Mouse (Mus musculus) natural killer cell, adult 2 months (primary cell): ENCODE measurements around the gene Slc6a5.

ENCODE experiments used
- DNase-seq, 2 experiments: peaks; one replicate each; pipeline ENCODE4 v3.0.0; 2022; ENCODE audit warnings: low spot score in 2 of 2

Slc6a5 gene

GRCm38 (mm10) chr7:49909850-49910249, at the start of gene Slc6a5:
TSS of gene Slc6a5 (plus strand) at chr7:49910146.
- no peak for DNase-seq

- DNase-seq = no peak
Observed at GRCm38 (mm10) chr7:49861196-49861595, 48.8 kb upstream of the Slc6a5 start.

- DNase-seq = no peak
Observed at GRCm38 (mm10) chr7:49863753-49864152, 46.2 kb upstream of the Slc6a5 start.

GRCm38 (mm10) chr7:49869656-49870055, 40.3 kb upstream of the Slc6a5 start:
- no peak for DNase-seq

- no peak for DNase-seq
Observed at GRCm38 (mm10) chr7:49870276-49870675, 39.7 kb upstream of the Slc6a5 start.

- no peak for DNase-seq
Observed at GRCm38 (mm10) chr7:49877307-49877706, 32.6 kb upstream of the Slc6a5 start.

- no peak for DNase-seq
Observed at GRCm38 (mm10) chr7:49879051-49879450, 30.9 kb upstream of the Slc6a5 start.

GRCm38 (mm10) chr7:49879998-49880707, 29.8 kb upstream of the Slc6a5 start:
- no peak for DNase-seq

- DNase-seq = no peak
Observed at GRCm38 (mm10) chr7:49882288-49882687, 27.7 kb upstream of the Slc6a5 start.

GRCm38 (mm10) chr7:49882694-49883389, 27.1 kb upstream of the Slc6a5 start:
- DNase-seq = no peak

- DNase-seq = no peak
Observed at GRCm38 (mm10) chr7:49887776-49888390, 22.1 kb upstream of the Slc6a5 start.

GRCm38 (mm10) chr7:49894786-49895185, 15.2 kb upstream of the Slc6a5 start:
- DNase-seq = no peak

- no peak for DNase-seq
Observed at GRCm38 (mm10) chr7:49895296-49895695, 14.7 kb upstream of the Slc6a5 start.

GRCm38 (mm10) chr7:49902003-49902552, 7.9 kb upstream of the Slc6a5 start:
- no peak for DNase-seq

- DNase-seq = no peak
Observed at GRCm38 (mm10) chr7:49907191-49908171, 2.5 kb upstream of the Slc6a5 start.

GRCm38 (mm10) chr7:49908181-49908855, 1.6 kb upstream of the Slc6a5 start:
- DNase-seq = no peak

- DNase-seq = no peak
Observed at GRCm38 (mm10) chr7:49908990-49909411, 945 bp upstream of the Slc6a5 start.

GRCm38 (mm10) chr7:49910361-49910760, 415 bp downstream of the Slc6a5 start:
- no peak for DNase-seq

- no peak for DNase-seq
Observed at GRCm38 (mm10) chr7:49911147-49911946, 1.4 kb downstream of the Slc6a5 start.

GRCm38 (mm10) chr7:49911947-49912262, 2.0 kb downstream of the Slc6a5 start:
- no peak for DNase-seq
